Mouse (Mus musculus) cerebellum, adult 2 months (tissue): ENCODE measurements around the gene Pepd.

ENCODE experiments used
- CTCF ChIP-seq: fragments of 200-500 bp; IDR thresholded peaks from 2 replicates; pipeline ENCODE4 v1.5.1; 2011; ENCODE audit warnings: low read depth, mild to moderate bottlenecking, control low read depth, low read length, moderate library complexity, borderline replicate concordance; ENCODE audit not compliant: insufficient read depth
- POLR2A ChIP-seq: fragments of 200-500 bp; IDR thresholded peaks from 2 replicates; pipeline ENCODE4 v1.6.1; 2011; ENCODE audit warnings: low read length, control low read depth, borderline replicate concordance; ENCODE audit not compliant: insufficient read depth

GRCm38 (mm10) chr7:35076645-35077044 lies 164.5 kb downstream of the Pepd start:
- TF ChIP-seq CTCF, result no peak
- TF ChIP-seq POLR2A, result no peak
